ENCODE assay signal across 20 mouse cellular contexts in the genomic region with DNA sequence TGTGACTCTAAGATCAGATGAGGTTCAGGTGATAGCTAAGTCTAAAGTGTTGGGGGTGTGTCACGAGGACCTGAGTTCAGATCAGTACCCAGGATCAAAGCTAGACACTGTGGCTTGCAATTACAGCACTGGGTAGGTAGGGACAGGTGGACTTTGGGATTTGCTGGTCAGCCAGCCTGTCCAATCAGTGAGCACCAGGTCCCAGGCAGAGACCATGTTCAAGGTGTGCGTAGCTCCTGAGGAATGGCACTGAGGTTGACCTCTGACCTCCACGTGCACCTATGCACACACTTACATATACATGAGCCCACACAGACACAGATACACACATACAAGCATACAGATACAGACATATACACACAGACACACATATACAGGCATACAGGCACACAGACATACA.
"Had no signal": no experiment of that assay in that cellular context is flagged by ENCODE, and none has a peak within 500 bp of the region (broad histone marks: within the 10 kb centered on the region; RNA-seq: fewer than 3 reads in every experiment).

No protein-coding gene starts in this region.

- H3K9ac ChIP-seq: limb, embryonic 13.5 days; liver, embryonic 12.5 days; liver, embryonic 15.5 days; neural tube, embryonic 13.5 days; stomach, embryonic 15.5 days had no signal

- H3K36me3 ChIP-seq: limb, embryonic 10.5 days; limb, embryonic 13.5 days; liver, embryonic 12.5 days; liver, embryonic 15.5 days; neural tube, embryonic 13.5 days; stomach, embryonic 15.5 days had no signal

- H3K4me2 ChIP-seq: limb, embryonic 13.5 days; liver, embryonic 12.5 days; liver, embryonic 15.5 days; midbrain, embryonic 11.5 days; neural tube, embryonic 13.5 days; stomach, embryonic 15.5 days had no signal

- H3K27ac ChIP-seq: kidney, postnatal 0 days; layer of hippocampus, adult 2 months; limb, embryonic 10.5 days; limb, embryonic 13.5 days; liver, embryonic 12.5 days; liver, embryonic 15.5 days; macrophage; neural tube, embryonic 13.5 days; stomach, embryonic 15.5 days had no signal

- H3K27me3 ChIP-seq: limb, embryonic 13.5 days; liver, embryonic 12.5 days; liver, embryonic 15.5 days; neural tube, embryonic 13.5 days; stomach, embryonic 15.5 days had no signal

- H3K9me3 ChIP-seq: limb, embryonic 10.5 days; limb, embryonic 13.5 days; liver, embryonic 12.5 days; liver, embryonic 15.5 days; neural tube, embryonic 13.5 days; stomach, embryonic 15.5 days had no signal

- ATAC-seq: liver, embryonic 12.5 days had no signal

- DNase-seq: kidney, adult 2 months; kidney, postnatal 25 days; layer of hippocampus, adult 9-11 months; liver; lung, adult 18-20 months; retina, postnatal 1 day; right cerebral cortex, postnatal 25 days; spleen, adult 18-20 months; thymus, postnatal 25 days had no signal

- H3K4me1 ChIP-seq: limb, embryonic 10.5 days; limb, embryonic 13.5 days; liver, embryonic 12.5 days; liver, embryonic 15.5 days; neural tube, embryonic 13.5 days; stomach, embryonic 15.5 days had no signal

- H3K4me3 ChIP-seq: layer of hippocampus, adult 2 months; limb, embryonic 10.5 days; limb, embryonic 13.5 days; liver, embryonic 12.5 days; liver, embryonic 15.5 days; myocyte; neural tube, embryonic 13.5 days; stomach, embryonic 15.5 days had no signal
